Mouse (Mus musculus) heart, embryonic 13.5 days (tissue): Measurements from ENCODE around the gene Tmem163. TPM values are rescaled to one million over a fixed set of nuclear protein-coding genes. Genes with fewer than 3 reads are reported as not detected.

Experiments used
- ATAC-seq: fragments of 200-750 bp; cut with Nextera tagmentation; 2 replicates; pipeline ENCODE4 v1.8.0; 2017; ENCODE audit warnings: moderate TSS enrichment; ENCODE audit not compliant: insufficient number of reproducible peaks, low FRiP score, low TSS enrichment; ENCODE audit errors: extremely low read depth
- H3K27ac ChIP-seq: fragments of 300-500 bp; sonication (generic); replicated peaks from 2 replicates; pipeline ENCODE4 v1.5.1; 2015; ENCODE audit warnings: moderate library complexity, mild to moderate bottlenecking, inconsistent platforms
- H3K27me3 ChIP-seq: fragments of 300-500 bp; sonication (generic); replicated peaks from 2 replicates; pipeline ENCODE4 v1.6.1; 2015; ENCODE audit warnings: mild to moderate bottlenecking, inconsistent platforms
- H3K36me3 ChIP-seq: fragments of 300-500 bp; sonication (generic); 2 replicates; pipeline ENCODE4 v1.6.1; 2015; ENCODE audit warnings: mild to moderate bottlenecking, inconsistent platforms
- H3K4me1 ChIP-seq: fragments of 300-500 bp; sonication (generic); 2 replicates; pipeline ENCODE4 v1.6.1; 2015; ENCODE audit warnings: inconsistent platforms
- H3K4me2 ChIP-seq: fragments of 300-500 bp; sonication (generic); 2 replicates; pipeline ENCODE4 v1.6.1; 2015; ENCODE audit warnings: inconsistent platforms, mild to moderate bottlenecking, moderate library complexity
- H3K4me3 ChIP-seq: fragments of 300-500 bp; sonication (generic); 2 replicates; pipeline ENCODE4 v1.5.1; 2015; ENCODE audit warnings: moderate library complexity, mild to moderate bottlenecking, inconsistent platforms
- H3K9ac ChIP-seq: fragments of 300-500 bp; sonication (generic); 2 replicates; pipeline ENCODE4 v1.6.1; 2015; ENCODE audit warnings: inconsistent platforms, mild to moderate bottlenecking, moderate library complexity
- H3K9me3 ChIP-seq: fragments of 300-500 bp; sonication (generic); 2 replicates; pipeline ENCODE4 v1.6.1; 2016; ENCODE audit warnings: inconsistent platforms
- WGBS: fragments of 180-500 bp; shearing (Covaris S2); methylation state at CpG from one replicate; pipeline ENCODE4 v1.1.7; 2015; ENCODE audit warnings: mixed read lengths; 5-methylcytosine and 5-hydroxymethylcytosine counted together
- polyA plus RNA-seq: library from polyadenylated mRNA; unstranded; fragments of >200 nt; fragmentation: Nextera tagmentation; extraction: Ambion mirVana; gene quantifications from 2 replicates; pipeline ENCODE4 v1.2.1, GENCODE M21; 2015

Tmem163 gene
- polyA plus RNA-seq, 1 experiment from 2014 or later, result 22.4 TPM

GRCm38 (mm10) chr1:127453397-127453796 is 226.0 kb downstream of the Tmem163 start:
- WGBS, result 84% methylated on average over 6 of the region's 6 CpGs
- Histone ChIP-seq H3K4me2 (no peak overlapping the region), H3K4me3 (no peak overlapping the region), H3K27ac (no peak overlapping the region), H3K4me1 (no peaks in the 10 kb centered on the region), H3K9ac (no peak overlapping the region), H3K9me3 (0 out of 2 replicates have a peak, but pooled peaks cover 9% of the 10 kb centered on the region), H3K36me3 (peaks cover 24% of the 10 kb centered on the region), H3K27me3 (no peaks in the 10 kb centered on the region)
- ATAC-seq, result no peak

GRCm38 (mm10) chr1:127444836-127445485 is 234.4 kb downstream of the Tmem163 start:
- Histone ChIP-seq H3K9me3 (0 out of 2 replicates have a peak, but pooled peaks cover 6% of the 10 kb centered on the region), H3K27ac (no peak overlapping the region), H3K4me1 (peaks cover 30% of the 10 kb centered on the region), H3K4me3 (no peak overlapping the region), H3K9ac (no peak overlapping the region), H3K36me3 (peaks cover 28% of the 10 kb centered on the region), H3K27me3 (no peaks in the 10 kb centered on the region), H3K4me2 (no peak overlapping the region)
- 48% methylated on average over 5 of the region's 5 CpGs for WGBS
- no peak for ATAC-seq

GRCm38 (mm10) chr1:127442880-127443877 is 236.2 kb downstream of the Tmem163 start:
- Histone ChIP-seq H3K4me1 (peaks cover 40% of the 10 kb centered on the region), H3K27me3 (no peaks in the 10 kb centered on the region), H3K9me3 (no peaks in the 10 kb centered on the region), H3K36me3 (peaks cover 17% of the 10 kb centered on the region), H3K4me2 (peak overlapping the region; percentile 35; the same call in 1 of the 2 replicates), H3K27ac (no peak overlapping the region), H3K9ac (peak overlapping the region; percentile 50), H3K4me3 (no peak overlapping the region)
- no peak for ATAC-seq
- 24% methylated on average over 14 of the region's 14 CpGs for WGBS

- Histone ChIP-seq H3K4me2 (no peak overlapping the region), H3K36me3 (peaks cover 6% of the 10 kb centered on the region; the same call in 1 of the 2 replicates), H3K27me3 (no peaks in the 10 kb centered on the region), H3K4me1 (peaks cover 40% of the 10 kb centered on the region), H3K9ac (no peak overlapping the region), H3K4me3 (no peak overlapping the region), H3K9me3 (no peaks in the 10 kb centered on the region), H3K27ac (no peak overlapping the region)
- WGBS, result 80% methylated on average over 3 of the region's 3 CpGs
- ATAC-seq, result no peak
Measured at GRCm38 (mm10) chr1:127441736-127442135, 237.6 kb downstream of the Tmem163 start.

GRCm38 (mm10) chr1:127441007-127441406 is 238.3 kb downstream of the Tmem163 start:
- H3K9ac ChIP-seq, result no peak overlapping the region
- 79% methylated on average over 1 of the region's 1 CpGs for WGBS
- no peak overlapping the region for H3K27ac ChIP-seq
- H3K4me1 ChIP-seq, result peaks cover 40% of the 10 kb centered on the region
- no peaks in the 10 kb centered on the region for H3K9me3 ChIP-seq
- ATAC-seq, result no peak
- no peaks in the 10 kb centered on the region for H3K27me3 ChIP-seq
- no peaks in the 10 kb centered on the region for H3K36me3 ChIP-seq
- no peak overlapping the region for H3K4me3 ChIP-seq
- no peak overlapping the region for H3K4me2 ChIP-seq

- H3K36me3 ChIP-seq, result no peaks in the 10 kb centered on the region
- 51% methylated on average over 9 of the region's 9 CpGs for WGBS
- 0 out of 2 replicates have a peak overlapping the region, but pooled peaks have one; percentile 3 for H3K9ac ChIP-seq
- H3K27me3 ChIP-seq, result no peaks in the 10 kb centered on the region
- no peak overlapping the region for H3K4me2 ChIP-seq
- no peak overlapping the region for H3K27ac ChIP-seq
- H3K9me3 ChIP-seq, result no peaks in the 10 kb centered on the region
- peaks cover 36% of the 10 kb centered on the region for H3K4me1 ChIP-seq
- no peak for ATAC-seq
- H3K4me3 ChIP-seq, result no peak overlapping the region
Measured at GRCm38 (mm10) chr1:127439452-127439891, 239.9 kb downstream of the Tmem163 start.

GRCm38 (mm10) chr1:127437091-127437490 is 242.3 kb downstream of the Tmem163 start:
- no peaks in the 10 kb centered on the region for H3K9me3 ChIP-seq
- no peak overlapping the region for H3K4me3 ChIP-seq
- no peak overlapping the region for H3K4me2 ChIP-seq
- ATAC-seq, result no peak
- H3K27ac ChIP-seq, result no peak overlapping the region
- no peaks in the 10 kb centered on the region for H3K27me3 ChIP-seq
- no peaks in the 10 kb centered on the region for H3K36me3 ChIP-seq
- WGBS, result 60% methylated on average over 6 of the region's 6 CpGs
- H3K9ac ChIP-seq, result no peak overlapping the region
- H3K4me1 ChIP-seq, result peaks cover 31% of the 10 kb centered on the region

Other genes starting within 250 kb of the Tmem163 start
- 0.49 and 0.56 TPM in 2 replicates for gene Acmsd, start 49.9 kb upstream of the Tmem163 start, polyA plus RNA-seq
- gene Ccnt2, start 94.6 kb upstream of the Tmem163 start, polyA plus RNA-seq, result 56.9 and 62.6 TPM in 2 replicates
- 0.04 TPM in 1 of 2 replicates, not detected in the other for gene Map3k19, start 175.5 kb upstream of the Tmem163 start, polyA plus RNA-seq
- 21.7 and 21.8 TPM in 2 replicates for gene Rab3gap1, start 189.2 kb upstream of the Tmem163 start, polyA plus RNA-seq